Mouse (Mus musculus): ENCODE data around the gene Vmn1r10. TPM values are rescaled to one million over a fixed set of nuclear protein-coding genes. Genes with fewer than 3 reads are reported as not detected.

Gene Vmn1r10
- not detected in 2 replicates for polyA plus RNA-seq (2012; rRNA removed)

GRCm38 (mm10) chr6:57109154-57109553 is at the start of gene Vmn1r10:
Vmn1r10 (plus strand) TSS chr6:57109454.
- Histone ChIP-seq H3K27ac (ENCODE audit: control insufficient read depth, insufficient read depth, low read depth, low read length) (no peak within 1 kb of the TSS), H3K4me1 (ENCODE audit: control insufficient read depth, insufficient read depth, low read length) (no peaks in the 10 kb centered on the region), H3K36me3 (ENCODE audit: control insufficient read depth, insufficient read depth, low read length) (no peaks in the 10 kb centered on the region), H3K4me3 (ENCODE audit: control insufficient read depth, low read depth, low read length) (no peak within 1 kb of the TSS), H3K27me3 (ENCODE audit: control insufficient read depth, insufficient read depth, low read length) (no peaks in the 10 kb centered on the region)
- TF ChIP-seq CTCF (IDR thresholded peaks at IDR 0.05; ENCODE audit: control insufficient read depth, insufficient read depth, insufficient replicate concordance, low read depth, low read length) (no peak), POLR2A (IDR thresholded peaks at IDR 0.05; ENCODE audit: control insufficient read depth, low read depth, low read length) (no peak)

GRCm38 (mm10) chr6:57063730-57064129 is 45.5 kb upstream of the Vmn1r10 start:
- H3K4me1 ChIP-seq (ENCODE audit: control insufficient read depth, insufficient read depth, low read length), result no peaks in the 10 kb centered on the region
- H3K27me3 ChIP-seq (ENCODE audit: control insufficient read depth, insufficient read depth, low read length), result no peaks in the 10 kb centered on the region
- no peak for TF ChIP-seq CTCF (IDR thresholded peaks at IDR 0.05; ENCODE audit: control insufficient read depth, insufficient read depth, insufficient replicate concordance, low read depth, low read length)
- no peak for TF ChIP-seq POLR2A (IDR thresholded peaks at IDR 0.05; ENCODE audit: control insufficient read depth, low read depth, low read length)
- no peak overlapping the region for H3K4me3 ChIP-seq (ENCODE audit: control insufficient read depth, low read depth, low read length)
- no peaks in the 10 kb centered on the region for H3K36me3 ChIP-seq (ENCODE audit: control insufficient read depth, insufficient read depth, low read length)
- H3K27ac ChIP-seq (ENCODE audit: control insufficient read depth, insufficient read depth, low read depth, low read length), result no peak overlapping the region

DNA sequence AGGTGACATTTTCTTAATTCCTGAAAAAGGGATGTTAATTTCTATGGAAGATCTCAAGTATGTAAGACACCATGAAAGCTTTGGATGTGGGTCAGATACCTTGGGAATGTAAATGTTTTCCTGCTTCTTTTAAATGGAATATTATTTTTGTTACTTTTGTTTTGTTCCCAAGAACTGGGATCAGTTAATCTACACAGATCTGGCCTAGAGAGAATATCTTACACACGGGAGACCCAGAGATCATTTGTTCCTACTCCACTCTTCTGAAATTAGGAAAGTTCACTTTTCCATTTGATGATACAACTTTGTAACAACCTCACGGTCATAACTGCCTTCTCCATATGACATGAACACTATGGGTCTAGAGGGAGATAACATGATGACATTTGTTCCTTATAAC is 42.8 kb upstream of the Vmn1r10 start, which contains the start of gene Vmn1r9:
TSS of gene Vmn1r9 (plus strand) at position 301 of the 400 bp plus-strand sequence.
- Histone ChIP-seq H3K4me3 (ENCODE audit: control insufficient read depth, low read depth, low read length) (no peak within 1 kb of the TSS), H3K27ac (ENCODE audit: control insufficient read depth, insufficient read depth, low read depth, low read length) (no peak within 1 kb of the TSS), H3K36me3 (ENCODE audit: control insufficient read depth, insufficient read depth, low read length) (no peaks in the 10 kb centered on the region), H3K4me1 (ENCODE audit: control insufficient read depth, insufficient read depth, low read length) (no peaks in the 10 kb centered on the region), H3K27me3 (ENCODE audit: control insufficient read depth, insufficient read depth, low read length) (no peaks in the 10 kb centered on the region)
- no peak for TF ChIP-seq POLR2A (IDR thresholded peaks at IDR 0.05; ENCODE audit: control insufficient read depth, low read depth, low read length)
- TF ChIP-seq CTCF (IDR thresholded peaks at IDR 0.05; ENCODE audit: control insufficient read depth, insufficient read depth, insufficient replicate concordance, low read depth, low read length), result no peak

DNA sequence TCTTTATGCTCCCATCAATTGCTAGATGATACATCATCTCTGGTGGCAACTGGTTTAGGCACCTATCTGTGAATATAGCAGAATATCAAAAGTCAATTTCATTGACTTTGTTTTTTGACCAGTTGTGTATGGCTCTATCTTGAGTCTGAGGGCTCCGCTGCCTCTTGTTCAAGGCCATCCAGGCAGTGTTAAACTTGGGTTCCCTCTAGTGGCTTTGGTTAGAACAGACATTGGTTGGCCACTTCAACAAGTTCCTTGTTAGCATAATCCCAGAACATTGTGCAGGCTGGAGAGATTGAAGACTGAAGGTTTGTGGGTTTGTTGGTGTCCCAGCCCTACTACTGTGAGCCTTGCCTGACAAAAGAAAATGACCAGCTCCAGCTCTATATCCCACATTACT is 2.9 kb upstream of the Vmn1r10 start:
- H3K27ac ChIP-seq (ENCODE audit: control insufficient read depth, insufficient read depth, low read depth, low read length), result no peak overlapping the region
- no peaks in the 10 kb centered on the region for H3K4me1 ChIP-seq (ENCODE audit: control insufficient read depth, insufficient read depth, low read length)
- no peaks in the 10 kb centered on the region for H3K27me3 ChIP-seq (ENCODE audit: control insufficient read depth, insufficient read depth, low read length)
- no peak overlapping the region for H3K4me3 ChIP-seq (ENCODE audit: control insufficient read depth, low read depth, low read length)
- TF ChIP-seq CTCF (IDR thresholded peaks at IDR 0.05; ENCODE audit: control insufficient read depth, insufficient read depth, insufficient replicate concordance, low read depth, low read length) (no peak), POLR2A (IDR thresholded peaks at IDR 0.05; ENCODE audit: control insufficient read depth, low read depth, low read length) (no peak)
- no peaks in the 10 kb centered on the region for H3K36me3 ChIP-seq (ENCODE audit: control insufficient read depth, insufficient read depth, low read length)

- Histone ChIP-seq H3K4me3 (ENCODE audit: control insufficient read depth, low read depth, low read length) (no peak within 1 kb of the TSS), H3K4me1 (ENCODE audit: control insufficient read depth, insufficient read depth, low read length) (no peaks in the 10 kb centered on the region), H3K36me3 (ENCODE audit: control insufficient read depth, insufficient read depth, low read length) (no peaks in the 10 kb centered on the region), H3K27ac (ENCODE audit: control insufficient read depth, insufficient read depth, low read depth, low read length) (no peak within 1 kb of the TSS), H3K27me3 (ENCODE audit: control insufficient read depth, insufficient read depth, low read length) (no peaks in the 10 kb centered on the region)
- no peak for TF ChIP-seq POLR2A (IDR thresholded peaks at IDR 0.05; ENCODE audit: control insufficient read depth, low read depth, low read length)
- no peak for TF ChIP-seq CTCF (IDR thresholded peaks at IDR 0.05; ENCODE audit: control insufficient read depth, insufficient read depth, insufficient replicate concordance, low read depth, low read length)
These were observed 23.9 kb downstream of the Vmn1r10 start, which contains the start of gene Vmn1r11 for GRCm38 (mm10) chr6:57133155-57133554. Vmn1r11 (plus strand) TSS chr6:57133455.

- H3K4me1 ChIP-seq (ENCODE audit: control insufficient read depth, insufficient read depth, low read length), result no peaks in the 10 kb centered on the region
- no peak within 1 kb of the TSS for H3K27ac ChIP-seq (ENCODE audit: control insufficient read depth, insufficient read depth, low read depth, low read length)
- no peaks in the 10 kb centered on the region for H3K36me3 ChIP-seq (ENCODE audit: control insufficient read depth, insufficient read depth, low read length)
- no peaks in the 10 kb centered on the region for H3K27me3 ChIP-seq (ENCODE audit: control insufficient read depth, insufficient read depth, low read length)
- no peak within 1 kb of the TSS for H3K4me3 ChIP-seq (ENCODE audit: control insufficient read depth, low read depth, low read length)
- TF ChIP-seq CTCF (IDR thresholded peaks at IDR 0.05; ENCODE audit: control insufficient read depth, insufficient read depth, insufficient replicate concordance, low read depth, low read length), result no peak
- no peak for TF ChIP-seq POLR2A (IDR thresholded peaks at IDR 0.05; ENCODE audit: control insufficient read depth, low read depth, low read length)
These were observed 47.4 kb downstream of the Vmn1r10 start, which contains the start of gene Vmn1r12 for GRCm38 (mm10) chr6:57156619-57157018. Vmn1r12 (plus strand) TSS chr6:57156919.

Other genes with a start within 250 kb of the Vmn1r10 start
- 4.8 and 7.4 TPM in 2 replicates for gene Nt5c3, start 185.5 kb upstream of the Vmn1r10 start, polyA plus RNA-seq (2012; rRNA removed)
- gene Vmn1r4, start 185.4 kb upstream of the Vmn1r10 start, polyA plus RNA-seq (2012; rRNA removed), result 0.75 and 0.90 TPM in 2 replicates
- 0.10 TPM in 1 of 2 replicates, not detected in the other for gene Vmn1r5, start 139.2 kb upstream of the Vmn1r10 start, polyA plus RNA-seq (2012; rRNA removed)
- gene Vmn1r6, start 112.2 kb upstream of the Vmn1r10 start, polyA plus RNA-seq (2012; rRNA removed), result 0.01 and 0.04 TPM in 2 replicates
- not detected in 2 replicates for gene Vmn1r7, start 84.1 kb upstream of the Vmn1r10 start, polyA plus RNA-seq (2012; rRNA removed)
- not detected in 2 replicates for gene Vmn1r8, start 77.2 kb upstream of the Vmn1r10 start, polyA plus RNA-seq (2012; rRNA removed)
- not detected in 2 replicates for gene Vmn1r9, start 42.7 kb upstream of the Vmn1r10 start, polyA plus RNA-seq (2012; rRNA removed)
- gene Vmn1r11, start 24.0 kb downstream of the Vmn1r10 start, polyA plus RNA-seq (2012; rRNA removed), result not detected in 2 replicates
- not detected in 2 replicates for gene Vmn1r12, start 47.5 kb downstream of the Vmn1r10 start, polyA plus RNA-seq (2012; rRNA removed)
- gene Vmn1r13, start 93.8 kb downstream of the Vmn1r10 start, polyA plus RNA-seq (2012; rRNA removed), result not detected in 2 replicates
- gene Vmn1r14, start 122.2 kb downstream of the Vmn1r10 start, polyA plus RNA-seq (2012; rRNA removed), result 0.01 TPM in 1 of 2 replicates, not detected in the other
- gene Vmn1r15, start 148.5 kb downstream of the Vmn1r10 start, polyA plus RNA-seq (2012; rRNA removed), result not detected in 2 replicates
- gene Vmn1r16, start 220.0 kb downstream of the Vmn1r10 start, polyA plus RNA-seq (2012; rRNA removed), result not detected in 2 replicates